Mouse (Mus musculus) heart, postnatal 36 days (tissue): ENCODE data around the gene Foxj3. TPM values are rescaled to one million over a fixed set of nuclear protein-coding genes. Genes with fewer than 3 reads are reported as not detected.

Source experiments
- DNase-seq, 2 experiments: peaks; one replicate each; pipeline ENCODE4 v3.0.0; 2021 to 2022
- intact Hi-C: fragments of 180-260 bp; cut with DNase I; formaldehyde crosslinking; loops from one replicate; pipeline ENCODE4 v1.15.1; 2025
- total RNA-seq, 2 experiments: library from RNA; stranded (reverse); gene quantifications; 2 replicates each; pipeline ENCODE4 v1.2.3; 2021

Foxj3 gene
- total RNA-seq, 2 experiments from 2014 or later: 30.0 to 31.3 TPM

GRCm38 (mm10) chr4:119669356-119670209 lies 132.8 kb downstream of the Foxj3 start:
- DNase-seq: no peak
- intact Hi-C loops: loop anchor here (5.0 kb wide), 2 partner anchors 177 to 242 kb away; partner anchors contain the start of gene Rimkla

GRCm38 (mm10) chr4:119670210-119670555 lies 133.4 kb downstream of the Foxj3 start:
- DNase-seq: no peak
- intact Hi-C loops: loop anchor here (5.0 kb wide), 1 partner anchor 243 kb away; no protein-coding TSS in a partner anchor

- DNase-seq: no peak
- intact Hi-C loops: loop anchor here (5.0 kb wide), 1 partner anchor 243 kb away; no protein-coding TSS in a partner anchor
Observed at GRCm38 (mm10) chr4:119670736-119671135, 133.9 kb downstream of the Foxj3 start.

- no peak for DNase-seq
- intact Hi-C loops: loop anchor here (5.0 kb wide), 1 partner anchor 244 kb away; no protein-coding TSS in a partner anchor
Observed at GRCm38 (mm10) chr4:119671164-119671563, 134.4 kb downstream of the Foxj3 start.

GRCm38 (mm10) chr4:119672685-119673084 lies 135.9 kb downstream of the Foxj3 start:
- intact Hi-C loops: loop anchor here (5.0 kb wide), 1 partner anchor 245 kb away; no protein-coding TSS in a partner anchor
- no peak for DNase-seq

Other genes starting within 250 kb of the Foxj3 start
- 100 to 1,000 TPM; 786 to 814 TPM for gene Ybx1, start 242.4 kb upstream of the Foxj3 start, total RNA-seq
- 10 to 100 TPM in 1 of 2 experiments, 1 to 10 TPM in 1; 9.4 to 12.2 TPM for gene Ppih, start 216.5 kb upstream of the Foxj3 start, total RNA-seq
- under 1 TPM in 1 of 2 experiments, not detected in 1; 0.36 TPM for gene Ccdc30, start 121.5 kb upstream of the Foxj3 start, total RNA-seq
- gene Ppcs, start 114.6 kb upstream of the Foxj3 start, total RNA-seq: 10 to 100 TPM in 1 of 2 experiments, 1 to 10 TPM in 1; 9.6 to 12.7 TPM
- not detected for gene Zmynd12, start 114.2 kb upstream of the Foxj3 start, total RNA-seq
- under 1 TPM; 0.33 to 0.56 TPM for gene Rimkla, start 44.4 kb upstream of the Foxj3 start, total RNA-seq
- gene Frg2f1, start 2.5 kb downstream of the Foxj3 start, total RNA-seq: 1 to 10 TPM; 4.7 to 5.1 TPM
- not detected for gene Guca2a, start 100.7 kb downstream of the Foxj3 start, total RNA-seq
- under 1 TPM in 1 of 2 experiments, not detected in 1; 0.89 TPM for gene Guca2b, start 122.0 kb downstream of the Foxj3 start, total RNA-seq
- 1 to 10 TPM; 5.7 to 6.3 TPM for gene Hivep3, start 196.8 kb downstream of the Foxj3 start, total RNA-seq